Mouse (Mus musculus) midbrain, embryonic 11.5 days (tissue): ENCODE measurements around the gene Hyls1. TPM values are rescaled to one million over a fixed set of nuclear protein-coding genes. Genes with fewer than 3 reads are reported as not detected.

Experiments
- ATAC-seq: fragments of 200-750 bp; cut with Nextera tagmentation; 2 replicates; pipeline ENCODE4 v1.8.0; 2017; ENCODE audit warnings: moderate TSS enrichment, moderate library complexity; ENCODE audit not compliant: low FRiP score
- DNase-seq: peaks from one replicate; pipeline ENCODE4 v3.0.0; 2015; ENCODE audit warnings: low spot score; ENCODE audit errors: missing footprints
- H3K27ac ChIP-seq: fragments of 300-500 bp; sonication (generic); 2 replicates; pipeline ENCODE4 v1.5.1; 2014; ENCODE audit warnings: low read depth, low read length
- H3K27me3 ChIP-seq: fragments of 300-500 bp; sonication (generic); 2 replicates; pipeline ENCODE4 v1.6.1; 2014; ENCODE audit warnings: mild to moderate bottlenecking, low read length, moderate library complexity, mixed read lengths; ENCODE audit not compliant: control insufficient read depth, insufficient read depth
- H3K36me3 ChIP-seq: fragments of 300-500 bp; sonication (generic); 2 replicates; pipeline ENCODE4 v1.6.1; 2014; ENCODE audit warnings: mild to moderate bottlenecking, low read length, moderate library complexity, mixed read lengths; ENCODE audit not compliant: control insufficient read depth, insufficient read depth
- H3K4me1 ChIP-seq: fragments of 300-500 bp; sonication (generic); 2 replicates; pipeline ENCODE4 v1.6.1; 2014; ENCODE audit warnings: low read length; ENCODE audit not compliant: control insufficient read depth, insufficient read depth
- H3K4me2 ChIP-seq: fragments of 300-500 bp; sonication (generic); 2 replicates; pipeline ENCODE4 v1.6.1; 2014; ENCODE audit warnings: mild to moderate bottlenecking, moderate library complexity
- H3K4me3 ChIP-seq: fragments of 300-500 bp; sonication (generic); 2 replicates; pipeline ENCODE4 v1.5.1; 2014; ENCODE audit warnings: low read depth, low read length
- H3K9ac ChIP-seq: fragments of 300-500 bp; sonication (generic); 2 replicates; pipeline ENCODE4 v1.6.1; 2014; ENCODE audit warnings: low read length
- H3K9me3 ChIP-seq: fragments of 300-500 bp; sonication (generic); 2 replicates; pipeline ENCODE4 v1.6.1; 2016; ENCODE audit warnings: low read length; ENCODE audit not compliant: control insufficient read depth
- WGBS: fragments of 180-500 bp; shearing (Covaris S2); extraction: QIAGEN DNeasy Blood & Tissue Kit; methylation state at CpG from one replicate; pipeline ENCODE4 v1.1.7; 2014; 5-methylcytosine and 5-hydroxymethylcytosine counted together
- polyA plus RNA-seq: library from polyadenylated mRNA; unstranded; fragments of >200 nt; fragmentation: Nextera tagmentation; extraction: Ambion mirVana; gene quantifications from 2 replicates; pipeline ENCODE4 v1.2.1, GENCODE M21; 2014

Hyls1 gene
- polyA plus RNA-seq, 1 experiment from 2014 or later, result 32.6 TPM

GRCm38 (mm10) chr9:35548455-35548854, 21.7 kb downstream of the Hyls1 start:
- no peak overlapping the region for H3K27ac ChIP-seq
- ATAC-seq, result no peak
- no peak overlapping the region for H3K9ac ChIP-seq
- no peak overlapping the region for H3K4me2 ChIP-seq
- DNase-seq, result no peak
- H3K4me1 ChIP-seq, result no peaks in the 10 kb centered on the region
- no peaks in the 10 kb centered on the region for H3K9me3 ChIP-seq
- H3K4me3 ChIP-seq, result no peak overlapping the region
- H3K36me3 ChIP-seq, result no peaks in the 10 kb centered on the region
- 88% methylated on average over 9 of the region's 9 CpGs for WGBS
- H3K27me3 ChIP-seq, result no peaks in the 10 kb centered on the region

DNA sequence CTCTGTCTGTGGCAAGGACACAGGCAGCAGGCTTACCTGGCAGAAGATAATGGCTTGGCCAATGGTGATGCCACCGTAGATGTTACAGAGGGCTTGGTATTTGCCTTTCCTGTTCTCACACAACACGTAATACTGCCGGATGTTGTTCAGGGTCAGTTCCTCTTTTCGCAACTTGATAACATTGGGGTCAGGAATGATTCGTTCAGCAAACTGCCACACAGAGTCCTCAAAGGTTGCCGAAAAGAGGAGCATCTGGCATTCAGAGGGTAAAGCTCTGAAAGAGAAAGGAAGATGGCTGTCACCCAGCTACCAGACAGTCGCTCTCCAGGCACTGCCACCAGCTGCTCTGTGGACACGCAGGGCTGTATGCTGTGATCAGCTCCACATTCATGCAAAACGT, 23.5 kb downstream of the Hyls1 start:
- Histone ChIP-seq H3K27me3 (no peaks in the 10 kb centered on the region), H3K4me1 (no peaks in the 10 kb centered on the region), H3K4me2 (no peak overlapping the region), H3K27ac (no peak overlapping the region), H3K4me3 (no peak overlapping the region), H3K9me3 (no peaks in the 10 kb centered on the region), H3K36me3 (no peaks in the 10 kb centered on the region), H3K9ac (no peak overlapping the region)
- DNase-seq, result no peak
- WGBS, result 87% methylated on average over 9 of the region's 9 CpGs
- no peak for ATAC-seq

GRCm38 (mm10) chr9:35545704-35546103, 24.5 kb downstream of the Hyls1 start:
- no peak overlapping the region for H3K4me2 ChIP-seq
- no peak for DNase-seq
- no peaks in the 10 kb centered on the region for H3K4me1 ChIP-seq
- ATAC-seq, result no peak
- no peak overlapping the region for H3K27ac ChIP-seq
- H3K36me3 ChIP-seq, result no peaks in the 10 kb centered on the region
- no peak overlapping the region for H3K4me3 ChIP-seq
- H3K27me3 ChIP-seq, result no peaks in the 10 kb centered on the region
- H3K9me3 ChIP-seq, result no peaks in the 10 kb centered on the region
- no peak overlapping the region for H3K9ac ChIP-seq
- WGBS, result 73% methylated on average over 12 of the region's 12 CpGs

- WGBS, result 86% methylated on average over 2 of the region's 2 CpGs
- DNase-seq, result no peak
- Histone ChIP-seq H3K4me2 (no peak overlapping the region), H3K27me3 (no peaks in the 10 kb centered on the region), H3K4me3 (no peak overlapping the region), H3K9me3 (no peaks in the 10 kb centered on the region), H3K4me1 (no peaks in the 10 kb centered on the region), H3K27ac (no peak overlapping the region), H3K36me3 (no peaks in the 10 kb centered on the region), H3K9ac (no peak overlapping the region)
- ATAC-seq, result no peak
Measured at GRCm38 (mm10) chr9:35544666-35545065, 25.5 kb downstream of the Hyls1 start.

- H3K4me2 ChIP-seq, result no peak overlapping the region
- H3K9me3 ChIP-seq, result no peaks in the 10 kb centered on the region
- peak; percentile 23; the same call in 1 of the 2 replicates for ATAC-seq
- WGBS, result 80% methylated on average over 14 of the region's 14 CpGs
- no peak for DNase-seq
- no peak overlapping the region for H3K27ac ChIP-seq
- no peaks in the 10 kb centered on the region for H3K27me3 ChIP-seq
- H3K36me3 ChIP-seq, result no peaks in the 10 kb centered on the region
- no peak overlapping the region for H3K9ac ChIP-seq
- no peaks in the 10 kb centered on the region for H3K4me1 ChIP-seq
- no peak overlapping the region for H3K4me3 ChIP-seq
Measured at GRCm38 (mm10) chr9:35543099-35543860, 26.9 kb downstream of the Hyls1 start.

DNA sequence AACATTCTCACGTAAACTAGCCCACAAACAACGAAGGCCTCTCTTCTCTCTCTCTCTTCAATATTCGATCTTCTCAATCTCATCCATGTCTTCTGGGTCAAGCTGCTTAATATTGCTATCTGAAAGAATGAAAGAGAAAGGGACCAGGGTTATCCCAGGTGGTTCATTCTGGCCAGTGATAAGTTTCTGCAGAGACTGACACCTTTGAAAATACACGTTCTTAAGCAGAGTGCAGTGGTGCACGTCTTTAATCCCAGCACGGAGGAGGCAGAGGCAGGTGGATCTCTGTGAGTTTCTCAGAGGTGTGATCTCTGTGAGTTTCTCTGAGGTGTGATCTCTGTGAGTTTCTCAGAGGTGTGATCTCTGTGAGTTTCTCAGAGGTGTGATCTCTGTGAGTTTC, 28.3 kb downstream of the Hyls1 start:
- H3K9me3 ChIP-seq, result no peaks in the 10 kb centered on the region
- no peak overlapping the region for H3K4me2 ChIP-seq
- no peak overlapping the region for H3K4me3 ChIP-seq
- H3K4me1 ChIP-seq, result no peaks in the 10 kb centered on the region
- H3K27ac ChIP-seq, result no peak overlapping the region
- no peak overlapping the region for H3K9ac ChIP-seq
- H3K27me3 ChIP-seq, result no peaks in the 10 kb centered on the region
- DNase-seq (no peak), ATAC-seq (no peak)
- WGBS, result 69% methylated on average over 6 of the region's 6 CpGs
- H3K36me3 ChIP-seq, result no peaks in the 10 kb centered on the region

- Histone ChIP-seq H3K27me3 (no peaks in the 10 kb centered on the region), H3K9me3 (no peaks in the 10 kb centered on the region), H3K27ac (no peak overlapping the region), H3K4me3 (no peak overlapping the region), H3K4me2 (no peak overlapping the region), H3K4me1 (no peaks in the 10 kb centered on the region), H3K36me3 (no peaks in the 10 kb centered on the region), H3K9ac (no peak overlapping the region)
- WGBS, result 6% methylated on average over 6 of the region's 6 CpGs
- peak; percentile 82 for ATAC-seq
- peak; percentile 98 for DNase-seq
Measured at GRCm38 (mm10) chr9:35541488-35541887, 28.7 kb downstream of the Hyls1 start.

- no peak overlapping the region for H3K4me3 ChIP-seq
- no peaks in the 10 kb centered on the region for H3K4me1 ChIP-seq
- no peak overlapping the region for H3K9ac ChIP-seq
- H3K9me3 ChIP-seq, result no peaks in the 10 kb centered on the region
- H3K27ac ChIP-seq, result no peak overlapping the region
- no peaks in the 10 kb centered on the region for H3K36me3 ChIP-seq
- DNase-seq (no peak), ATAC-seq (no peak)
- H3K27me3 ChIP-seq, result no peaks in the 10 kb centered on the region
- no peak overlapping the region for H3K4me2 ChIP-seq
- WGBS, result 85% methylated on average over 5 of the region's 5 CpGs
Measured at GRCm38 (mm10) chr9:35541024-35541423, 29.2 kb downstream of the Hyls1 start.

DNA sequence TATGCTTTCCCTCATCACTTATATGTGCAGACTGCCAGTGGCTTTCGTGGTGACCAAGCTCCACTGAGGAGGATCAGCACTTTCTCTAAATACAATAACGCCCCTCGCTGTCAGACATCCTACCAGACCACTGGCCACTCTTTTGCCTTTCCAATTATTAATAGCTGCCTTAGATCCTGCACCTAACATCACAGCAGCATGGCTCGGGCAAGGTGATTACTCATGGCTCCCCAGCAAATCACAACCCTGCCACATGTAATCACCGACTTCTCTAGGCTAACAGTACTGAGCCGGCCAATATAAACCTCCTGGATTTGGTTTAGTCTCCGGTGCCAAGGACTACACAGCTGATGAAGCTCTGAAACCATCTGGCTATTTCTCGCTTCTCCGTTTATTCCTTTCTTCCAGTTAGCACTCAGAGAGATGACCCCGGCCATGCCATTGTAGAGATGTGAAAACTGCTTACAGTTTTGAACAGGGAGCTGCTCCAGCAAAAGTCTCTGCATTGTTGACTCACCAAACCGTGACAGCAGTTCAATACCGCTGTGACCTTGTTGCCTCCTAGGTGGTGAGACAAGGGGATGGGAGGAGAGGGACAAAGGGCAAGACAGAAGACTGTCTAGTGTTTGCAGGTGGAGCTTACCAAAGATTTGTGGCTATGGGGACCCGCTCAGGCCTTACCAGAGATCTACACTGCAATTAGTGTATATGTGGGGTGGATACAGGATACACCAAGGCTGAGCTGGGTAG, 31.0 kb downstream of the Hyls1 start:
- H3K27ac ChIP-seq, result no peak overlapping the region
- H3K9ac ChIP-seq, result no peak overlapping the region
- no peak overlapping the region for H3K4me3 ChIP-seq
- no peaks in the 10 kb centered on the region for H3K9me3 ChIP-seq
- no peaks in the 10 kb centered on the region for H3K36me3 ChIP-seq
- ATAC-seq (no peak), DNase-seq (no peak)
- H3K4me1 ChIP-seq, result no peaks in the 10 kb centered on the region
- 78% methylated on average over 13 of the region's 13 CpGs for WGBS
- H3K27me3 ChIP-seq, result no peaks in the 10 kb centered on the region
- no peak overlapping the region for H3K4me2 ChIP-seq
